Mouse (Mus musculus) layer of hippocampus, postnatal 10 days (tissue): ENCODE results near the gene Gm2381. TPM values are rescaled to one million over a fixed set of nuclear protein-coding genes. Genes with fewer than 3 reads are reported as not detected.
"Not testable (repeated sequence)": the region's sequence is repeated elsewhere in the genome, so short reads cannot be mapped to it uniquely, and the experiment has no call there.

Source experiments
- DNase-seq, 2 experiments: peaks; one replicate each; pipeline ENCODE4 v3.0.0; 2021; ENCODE audit warnings: low spot score in 2 of 2
- long read RNA-seq: library from polyadenylated mRNA; stranded (forward); transcript quantifications from one replicate; pipeline ENCODE4 v2.0.0, GENCODE M21; 2023
- total RNA-seq, 2 experiments: library from RNA; stranded (reverse); gene quantifications; 2 replicates each; pipeline ENCODE4 v1.2.3; 2021

Gm2381 gene
- under 1 TPM; 0.18 to 0.25 TPM for total RNA-seq
- long read RNA-seq: 0 reads

- not testable (repeated sequence) for DNase-seq
Measured at GRCm38 (mm10) chr7:42866801-42867458, at the start of gene Gm2381. Gene Gm2381 (minus strand): TSS chr7:42867234.

GRCm38 (mm10) chr7:42898067-42898466, 31.0 kb upstream of the Gm2381 start:
- DNase-seq: not testable (repeated sequence)

- DNase-seq: no peak
Measured at GRCm38 (mm10) chr7:42878090-42878489, 11.1 kb upstream of the Gm2381 start.

GRCm38 (mm10) chr7:42838366-42838765, 28.7 kb downstream of the Gm2381 start:
- DNase-seq: not testable (repeated sequence)

GRCm38 (mm10) chr7:42832221-42832620, 34.8 kb downstream of the Gm2381 start:
- DNase-seq: no peak

GRCm38 (mm10) chr7:42793425-42793824, 73.6 kb downstream of the Gm2381 start, which contains the start of gene Vmn2r62:
Gene Vmn2r62 (minus strand): TSS chr7:42793525.
- DNase-seq: not testable (repeated sequence)

Other genes with a start within 250 kb of the Gm2381 start
- gene Zfp976, start 224.6 kb downstream of the Gm2381 start, total RNA-seq: 1 to 10 TPM; 4.9 to 5.6 TPM
- gene Zfp975, start 174.5 kb downstream of the Gm2381 start, total RNA-seq: 1 to 10 TPM; 7.7 to 7.9 TPM
- not detected for gene Gm17067, start 140.2 kb downstream of the Gm2381 start, total RNA-seq
- gene Vmn2r62, start 73.7 kb downstream of the Gm2381 start, total RNA-seq: not detected
- gene Vmn2r63, start 66.6 kb upstream of the Gm2381 start, total RNA-seq: not detected
- gene Gm9268, start 151.5 kb upstream of the Gm2381 start, total RNA-seq: not detected
- not detected for gene Zfp936, start 247.0 kb upstream of the Gm2381 start, total RNA-seq